Mouse (Mus musculus): ENCODE data around the gene Hjurp.
"Not testable (repeated sequence)": the region's sequence is repeated elsewhere in the genome, so short reads cannot be mapped to it uniquely, and the experiment has no call there.

- TF ChIP-seq CTCF (conservative IDR thresholded peaks at IDR 0.05; ENCODE audit: insufficient read depth, insufficient read length, low read depth, low read length); POLR2A (IDR thresholded peaks at IDR 0.05; ENCODE audit: low read depth, low read length): not testable (repeated sequence)
These were observed 54.4 kb downstream of the Hjurp start for GRCm38 (mm10) chr1:88223011-88223515.

Measured in kidney, adult 2 months (tissue).